Mouse (Mus musculus): ENCODE measurements around the gene Dtymk. TPM values are rescaled to one million over a fixed set of nuclear protein-coding genes. Genes with fewer than 3 reads are reported as not detected.
"Not testable (repeated sequence)": the region's sequence is repeated elsewhere in the genome, so short reads cannot be mapped to it uniquely, and the experiment has no call there.

Dtymk gene
- polyA plus RNA-seq, 1 experiment, result 36.7 TPM

DNA sequence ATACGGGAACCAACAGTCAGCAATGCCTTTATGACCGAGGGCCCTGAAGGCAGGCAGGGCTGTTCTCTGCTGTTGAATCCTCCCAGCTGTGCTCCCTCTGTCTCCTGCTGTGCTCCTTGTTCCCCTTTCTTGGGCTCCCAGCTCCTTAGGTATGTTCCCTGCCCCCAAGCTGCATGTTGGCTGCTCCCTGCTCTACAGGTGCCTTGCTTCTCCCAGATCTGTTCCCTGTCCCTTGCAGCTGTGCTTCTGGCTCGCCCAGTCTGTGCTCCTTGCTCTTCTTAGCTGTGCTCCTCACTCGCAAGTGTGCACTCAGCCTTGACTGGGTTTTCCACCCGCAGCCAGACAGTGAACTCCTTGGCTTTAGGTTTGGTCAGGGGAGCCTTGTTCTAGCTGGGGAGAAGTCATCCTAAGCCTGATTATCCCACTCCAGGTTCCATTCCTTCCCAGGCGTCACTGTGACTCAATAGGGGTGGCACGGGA lies 33.0 kb upstream of the Dtymk start:
- TF ChIP-seq POLR2A (IDR thresholded peaks at IDR 0.05; ENCODE audit: low read depth, low read length), result no peak
- no peak for TF ChIP-seq CTCF (conservative IDR thresholded peaks at IDR 0.05; ENCODE audit: insufficient read depth, insufficient read length, low read depth, low read length)
- no peak overlapping the region for H3K4me3 ChIP-seq (ENCODE audit: insufficient read depth, low read depth, low read length)
- no peak for DNase-seq
- no peaks in the 10 kb centered on the region for H3K27me3 ChIP-seq (replicated peaks; ENCODE audit: control insufficient read depth, insufficient read depth, low read length)
- no peak overlapping the region for H3K27ac ChIP-seq (ENCODE audit: insufficient read depth, low read depth, low read length)
- no peaks in the 10 kb centered on the region; the same call in none of the 2 replicates for H3K36me3 ChIP-seq (ENCODE audit: control insufficient read depth, insufficient read depth, low read length)
- 79% methylated on average over 7 of the region's 7 CpGs for WGBS
- no peaks in the 10 kb centered on the region for H3K4me1 ChIP-seq (ENCODE audit: control insufficient read depth, insufficient read depth, low read length)

DNA sequence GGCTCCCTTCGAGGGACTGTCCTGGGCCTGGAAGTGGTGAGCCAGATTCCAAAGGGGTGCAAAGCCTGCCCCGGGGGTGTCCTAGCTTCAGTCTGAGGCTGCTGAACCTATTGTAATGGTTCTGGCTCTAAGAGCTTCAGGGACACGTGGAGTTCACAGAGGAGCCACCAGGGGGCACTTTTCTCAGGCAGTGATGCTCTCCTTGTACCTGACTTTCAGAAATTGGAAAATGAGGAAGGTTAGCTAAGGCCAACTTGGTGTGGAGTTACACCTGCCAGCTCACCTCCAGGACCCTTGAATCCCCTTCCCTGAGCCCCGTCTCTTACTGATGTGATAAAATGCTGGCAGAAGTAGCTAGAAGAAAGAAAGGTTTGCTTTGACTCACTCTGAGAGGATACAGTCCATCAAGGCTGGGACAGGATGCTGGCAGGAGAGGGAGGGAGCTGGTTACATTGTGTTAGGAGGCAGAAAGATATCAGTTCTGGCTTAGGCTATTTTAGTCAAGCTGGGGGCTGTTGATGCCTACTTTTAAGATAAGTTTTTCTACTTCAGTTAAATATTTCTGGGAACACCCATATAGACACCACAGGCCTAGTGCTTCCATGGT lies 31.1 kb upstream of the Dtymk start:
- not testable (repeated sequence) for H3K27me3 ChIP-seq (replicated peaks; ENCODE audit: control insufficient read depth, insufficient read depth, low read length); H3K27ac ChIP-seq (ENCODE audit: insufficient read depth, low read depth, low read length); H3K36me3 ChIP-seq (ENCODE audit: control insufficient read depth, insufficient read depth, low read length); DNase-seq; H3K4me1 ChIP-seq (ENCODE audit: control insufficient read depth, insufficient read depth, low read length); H3K4me3 ChIP-seq (ENCODE audit: insufficient read depth, low read depth, low read length)
- 0 out of 2 replicates have a peak, but pooled peaks have one; percentile 13 for TF ChIP-seq CTCF (conservative IDR thresholded peaks at IDR 0.05; ENCODE audit: insufficient read depth, insufficient read length, low read depth, low read length)
- 58% methylated on average over 3 of the region's 4 CpGs for WGBS

- 90% methylated on average over 9 of the region's 9 CpGs for WGBS
- TF ChIP-seq CTCF (conservative IDR thresholded peaks at IDR 0.05; ENCODE audit: insufficient read depth, insufficient read length, low read depth, low read length) (no peak), POLR2A (IDR thresholded peaks at IDR 0.05; ENCODE audit: low read depth, low read length) (no peak)
- Histone ChIP-seq H3K27me3 (replicated peaks; ENCODE audit: control insufficient read depth, insufficient read depth, low read length) (no peaks in the 10 kb centered on the region), H3K4me3 (ENCODE audit: insufficient read depth, low read depth, low read length) (no peak overlapping the region), H3K36me3 (ENCODE audit: control insufficient read depth, insufficient read depth, low read length) (no peaks in the 10 kb centered on the region), H3K4me1 (ENCODE audit: control insufficient read depth, insufficient read depth, low read length) (peaks cover 5% of the 10 kb centered on the region; the same call in 1 of the 2 replicates), H3K27ac (ENCODE audit: insufficient read depth, low read depth, low read length) (no peak overlapping the region)
- DNase-seq, result no peak
Observed at GRCm38 (mm10) chr1:93826540-93826835, 24.8 kb upstream of the Dtymk start.

DNA sequence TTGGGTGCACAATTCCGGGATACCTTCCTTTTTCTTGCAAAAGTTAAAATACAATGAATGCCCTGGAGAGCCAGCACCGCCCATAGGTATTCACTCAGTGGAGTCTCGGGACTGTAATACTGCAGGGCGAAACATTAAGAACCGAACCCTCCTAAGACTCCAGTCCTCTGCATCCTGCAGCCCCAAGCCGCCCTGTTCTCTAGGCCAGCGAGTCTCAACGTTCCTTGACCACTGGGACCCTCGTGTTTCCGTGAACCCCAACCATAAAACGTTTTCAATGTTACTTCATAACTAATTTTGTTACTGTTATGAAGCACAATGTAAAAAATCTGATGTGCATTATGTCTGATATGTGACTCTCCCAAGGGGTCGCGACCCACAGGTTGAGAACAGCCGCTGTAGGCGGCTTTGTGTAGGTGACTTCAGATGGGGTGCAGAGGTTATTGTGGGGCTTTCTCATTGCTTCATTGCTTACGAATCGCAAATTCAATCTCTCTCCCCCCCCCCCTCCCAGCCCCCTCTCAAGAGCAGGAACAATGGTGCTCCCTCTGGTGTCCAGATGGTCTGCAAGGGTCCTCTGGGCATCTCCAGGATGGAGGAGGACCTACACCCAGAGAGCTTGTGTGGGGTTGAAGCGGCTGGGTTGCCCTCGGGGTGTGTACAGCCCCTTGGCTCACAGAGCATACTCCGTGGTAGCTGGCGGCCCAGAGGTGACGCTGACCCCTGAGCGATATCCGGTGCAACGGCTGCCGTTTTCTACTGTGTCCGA lies 24.2 kb upstream of the Dtymk start:
- H3K27ac ChIP-seq (ENCODE audit: insufficient read depth, low read depth, low read length), result peak overlapping the region; percentile 98
- no peak for DNase-seq
- TF ChIP-seq POLR2A (IDR thresholded peaks at IDR 0.05; ENCODE audit: low read depth, low read length) (no peak), CTCF (conservative IDR thresholded peaks at IDR 0.05; ENCODE audit: insufficient read depth, insufficient read length, low read depth, low read length) (no peak)
- no peaks in the 10 kb centered on the region for H3K36me3 ChIP-seq (ENCODE audit: control insufficient read depth, insufficient read depth, low read length)
- WGBS, result 29% methylated on average over 27 of the region's 27 CpGs
- peak overlapping the region; percentile 79 for H3K4me3 ChIP-seq (ENCODE audit: insufficient read depth, low read depth, low read length)
- peaks cover 5% of the 10 kb centered on the region; the same call in 1 of the 2 replicates for H3K4me1 ChIP-seq (ENCODE audit: control insufficient read depth, insufficient read depth, low read length)
- no peaks in the 10 kb centered on the region for H3K27me3 ChIP-seq (replicated peaks; ENCODE audit: control insufficient read depth, insufficient read depth, low read length)

DNA sequence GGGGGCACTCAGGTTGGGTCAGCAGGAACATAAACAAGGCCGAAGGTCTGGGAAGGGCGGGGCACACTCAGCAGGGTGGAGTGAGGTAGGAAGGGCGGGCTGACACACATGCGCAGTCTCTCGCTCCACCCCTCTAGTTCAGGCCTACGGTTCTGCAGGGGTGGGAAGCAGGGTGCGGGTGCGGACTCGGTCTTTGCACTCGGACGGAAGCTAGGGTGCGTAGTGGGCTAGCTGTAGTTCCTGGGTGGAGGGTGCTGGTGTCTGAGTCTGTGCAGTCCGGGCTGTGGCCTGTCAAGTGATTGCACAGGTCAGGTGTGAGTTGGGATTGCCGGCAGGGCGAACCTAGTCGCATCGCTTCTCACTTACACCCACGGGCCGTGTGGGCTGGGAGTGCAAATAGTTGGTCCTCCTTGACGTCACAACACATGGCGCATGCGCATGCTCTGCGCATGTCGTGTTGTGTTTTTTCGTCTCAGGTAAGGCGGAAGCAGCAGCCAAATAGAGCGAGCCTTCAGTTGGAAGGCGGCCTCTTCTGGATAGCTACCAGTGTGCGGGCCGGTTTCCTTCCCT lies 23.5 kb upstream of the Dtymk start:
- peak; percentile 95 for TF ChIP-seq POLR2A (IDR thresholded peaks at IDR 0.05; ENCODE audit: low read depth, low read length)
- no peak for TF ChIP-seq CTCF (conservative IDR thresholded peaks at IDR 0.05; ENCODE audit: insufficient read depth, insufficient read length, low read depth, low read length)
- DNase-seq, result peak; percentile 98
- Histone ChIP-seq H3K36me3 (ENCODE audit: control insufficient read depth, insufficient read depth, low read length) (no peaks in the 10 kb centered on the region), H3K27ac (ENCODE audit: insufficient read depth, low read depth, low read length) (peak overlapping the region; percentile 98), H3K4me3 (ENCODE audit: insufficient read depth, low read depth, low read length) (peak overlapping the region; percentile 79), H3K4me1 (ENCODE audit: control insufficient read depth, insufficient read depth, low read length) (peaks cover 5% of the 10 kb centered on the region; the same call in 1 of the 2 replicates), H3K27me3 (replicated peaks; ENCODE audit: control insufficient read depth, insufficient read depth, low read length) (no peaks in the 10 kb centered on the region)
- WGBS, result under 1% methylated on average over 30 of the region's 30 CpGs

- 13% methylated on average over 10 of the region's 10 CpGs for WGBS
- peak within 1 kb of the TSS; percentile 79 for H3K4me3 ChIP-seq (ENCODE audit: insufficient read depth, low read depth, low read length)
- no peak for DNase-seq
- peak within 1 kb of the TSS; percentile 98 for H3K27ac ChIP-seq (ENCODE audit: insufficient read depth, low read depth, low read length)
- peaks cover 1% of the 10 kb centered on the region; the same call in 1 of the 2 replicates for H3K36me3 ChIP-seq (ENCODE audit: control insufficient read depth, insufficient read depth, low read length)
- TF ChIP-seq CTCF (conservative IDR thresholded peaks at IDR 0.05; ENCODE audit: insufficient read depth, insufficient read length, low read depth, low read length) (no peak), POLR2A (IDR thresholded peaks at IDR 0.05; ENCODE audit: low read depth, low read length) (no peak)
- peaks cover 5% of the 10 kb centered on the region; the same call in 1 of the 2 replicates for H3K4me1 ChIP-seq (ENCODE audit: control insufficient read depth, insufficient read depth, low read length)
- H3K27me3 ChIP-seq (replicated peaks; ENCODE audit: control insufficient read depth, insufficient read depth, low read length), result no peaks in the 10 kb centered on the region
Observed at GRCm38 (mm10) chr1:93824609-93825008, 22.9 kb upstream of the Dtymk start, which contains the start of gene D2hgdh. D2hgdh (plus strand) TSS chr1:93824909.
